Mouse (Mus musculus) gonadal fat pad, adult 2 months (tissue): ENCODE results near the gene Unc5cl. TPM values are rescaled to one million over a fixed set of nuclear protein-coding genes. Genes with fewer than 3 reads are reported as not detected.

Experiments used
- DNase-seq: peaks from one replicate; pipeline ENCODE4 v3.0.0-alpha.2; 2012; ENCODE audit warnings: low read depth
- polyA plus RNA-seq: library from polyadenylated mRNA; depleted of rRNA; stranded (reverse); fragments of >200 nt; gene quantifications from 2 replicates; pipeline ENCODE4 v1.2.3, GENCODE M21; 2012; rRNA removed

The Unc5cl gene
- 1.5 and 1.8 TPM in 2 replicates for polyA plus RNA-seq

DNA sequence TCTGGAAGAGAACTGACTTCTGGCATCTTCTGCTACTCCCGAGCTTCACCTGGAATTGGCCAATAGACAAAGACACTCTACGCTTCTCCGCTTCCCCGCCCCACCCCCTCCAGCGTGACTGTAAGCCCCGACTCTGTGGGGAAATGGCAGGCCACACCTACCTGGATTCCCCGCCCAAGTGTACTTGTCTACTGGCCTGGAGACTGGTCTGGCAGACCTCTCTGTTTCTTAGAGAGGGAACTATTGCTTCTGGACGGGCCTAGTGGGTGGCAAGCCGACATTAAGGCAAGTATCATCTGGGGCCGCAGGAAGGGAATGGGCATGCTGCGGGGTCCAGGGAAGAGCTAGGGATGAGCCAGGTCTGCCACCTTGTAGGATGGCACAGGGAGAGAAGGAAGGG lies at the start of gene Unc5cl:
Unc5cl (plus strand) TSS at position 214 of the 400 bp plus-strand sequence.
- no peak for DNase-seq

DNA sequence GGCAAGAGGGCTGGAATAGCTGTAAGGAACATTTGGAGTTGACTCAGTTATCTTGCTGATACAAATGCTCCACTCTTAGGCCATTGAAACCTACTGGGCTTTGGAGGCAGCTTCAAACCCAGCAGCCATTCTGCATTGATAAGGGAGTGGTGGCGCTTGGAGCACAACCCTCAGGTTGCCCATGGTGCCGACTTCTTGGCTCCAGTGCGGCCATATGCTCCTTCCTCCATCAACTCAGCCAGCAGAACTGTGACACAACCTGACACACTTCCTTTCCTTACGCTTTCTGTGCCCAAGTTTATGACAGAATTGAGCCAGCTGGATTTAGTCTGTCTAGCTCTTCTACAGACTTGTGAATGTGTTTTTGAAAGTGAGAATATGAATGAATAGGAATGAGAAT lies 47.5 kb upstream of the Unc5cl start:
- no peak for DNase-seq

GRCm38 (mm10) chr17:48407910-48408525 lies 46.7 kb upstream of the Unc5cl start:
- no peak for DNase-seq

- DNase-seq, result no peak
Observed at GRCm38 (mm10) chr17:48408526-48409291, 46.0 kb upstream of the Unc5cl start.

GRCm38 (mm10) chr17:48409380-48410298 lies 45.1 kb upstream of the Unc5cl start, which contains the start of the genes Nfya and Oard1:
Gene Nfya, minus strand, starts transcription at chr17:48409906.
Gene Oard1, plus strand, starts transcription at chr17:48410014.
- DNase-seq, result peak; percentile 87

- DNase-seq, result no peak
Observed at GRCm38 (mm10) chr17:48410299-48410785, 44.4 kb upstream of the Unc5cl start.

- no peak for DNase-seq
Observed at GRCm38 (mm10) chr17:48411241-48411640, 43.5 kb upstream of the Unc5cl start.

DNA sequence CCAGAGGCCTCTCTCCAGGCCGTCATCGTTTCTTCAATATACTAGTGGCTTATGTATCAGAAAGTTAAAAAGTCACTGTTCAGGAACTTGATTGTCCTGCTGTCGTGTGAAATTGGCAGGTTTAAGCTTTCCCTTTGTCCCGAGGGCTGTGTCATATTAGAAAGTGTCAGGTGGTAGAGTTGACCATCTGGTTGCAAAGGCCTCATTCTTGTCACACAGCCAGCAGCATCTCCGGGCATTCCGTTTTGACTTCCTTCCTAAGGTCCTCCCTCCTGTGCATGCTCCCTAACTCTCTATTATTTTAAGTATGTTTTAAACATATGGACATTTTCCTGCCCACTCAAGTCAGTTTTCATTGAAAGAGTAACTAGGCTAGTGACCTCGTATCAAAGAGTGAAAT lies 38.7 kb upstream of the Unc5cl start:
- no peak for DNase-seq

DNA sequence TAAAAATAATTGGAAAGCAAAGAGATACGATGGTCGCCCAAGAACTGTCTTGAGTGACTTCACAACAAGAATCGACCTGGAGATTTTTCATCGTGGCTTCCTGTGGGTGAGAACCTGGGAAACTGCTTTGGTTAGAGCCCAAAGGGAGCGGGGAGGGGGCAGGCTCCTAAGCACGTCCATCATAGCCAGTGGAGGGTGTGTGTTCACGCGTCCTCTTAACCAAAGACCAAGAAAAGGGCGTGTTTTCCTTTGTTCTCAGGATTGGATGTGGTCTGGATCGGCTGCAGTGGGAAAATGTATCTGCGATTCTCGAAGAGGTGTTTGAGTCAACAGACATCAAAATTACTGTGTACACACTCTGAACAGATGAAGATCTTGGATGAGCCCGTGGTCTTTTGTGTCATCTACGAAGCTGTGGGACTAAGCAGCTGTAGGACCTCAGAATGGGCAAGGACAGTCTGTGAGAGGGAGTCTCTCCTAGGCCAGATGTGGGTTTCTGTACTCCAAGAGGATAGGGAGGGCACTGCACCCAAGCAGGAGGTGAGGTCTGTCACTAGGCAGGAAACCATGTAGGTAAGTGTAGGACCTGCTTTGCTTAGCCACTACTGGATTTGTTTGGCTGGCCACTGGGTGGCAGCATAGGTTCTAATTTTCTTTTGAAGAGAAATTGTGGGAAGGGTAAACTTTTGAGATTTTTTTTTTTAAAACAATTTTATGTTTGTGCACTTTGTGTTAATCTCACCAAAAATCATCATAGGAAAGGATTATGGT lies 38.1 kb upstream of the Unc5cl start:
- no peak for DNase-seq

DNA sequence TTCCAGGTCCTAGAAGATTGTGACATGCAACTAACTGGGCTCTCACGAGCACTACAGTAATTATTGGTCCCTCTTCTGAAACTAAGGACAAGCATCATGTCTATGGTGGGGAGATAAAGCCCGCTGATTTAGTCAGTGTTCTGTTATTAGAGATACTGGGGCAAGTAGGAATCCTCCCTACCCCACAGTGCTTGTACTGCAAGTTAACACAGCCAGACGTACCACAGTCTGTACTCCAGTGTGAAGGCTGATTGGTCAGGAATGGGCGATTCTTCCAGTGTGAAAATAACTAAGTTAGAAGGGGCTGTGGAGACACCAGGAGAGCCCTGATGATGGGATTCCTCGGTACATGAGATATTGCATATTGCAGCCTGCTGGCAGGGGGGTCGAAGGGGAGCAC lies 37.2 kb upstream of the Unc5cl start:
- no peak for DNase-seq

- DNase-seq, result no peak
Observed at GRCm38 (mm10) chr17:48418174-48418573, 36.5 kb upstream of the Unc5cl start.

GRCm38 (mm10) chr17:48418781-48419180 lies 35.9 kb upstream of the Unc5cl start:
- no peak for DNase-seq

- DNase-seq, result no peak
Observed at GRCm38 (mm10) chr17:48419571-48419970, 35.1 kb upstream of the Unc5cl start.

DNA sequence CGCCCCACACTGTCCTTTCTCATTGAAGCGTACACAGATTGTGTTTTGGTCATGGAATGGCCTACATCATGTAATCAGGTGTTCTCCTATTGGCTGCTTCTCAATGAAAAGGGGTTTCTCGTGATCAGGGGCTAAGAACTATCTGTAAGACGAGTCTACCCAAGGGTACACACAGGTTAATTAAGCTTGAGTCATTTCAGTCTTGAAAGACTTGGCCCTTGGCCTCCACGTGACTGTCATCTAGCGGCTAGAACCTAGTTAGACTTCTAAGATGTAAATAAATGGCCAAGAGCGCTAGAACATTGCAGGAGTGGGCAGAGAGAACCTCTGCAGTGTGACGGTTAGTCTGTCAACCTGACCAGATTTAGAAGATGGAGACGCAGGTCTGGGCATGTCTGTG lies 30.5 kb upstream of the Unc5cl start:
- DNase-seq, result no peak

DNA sequence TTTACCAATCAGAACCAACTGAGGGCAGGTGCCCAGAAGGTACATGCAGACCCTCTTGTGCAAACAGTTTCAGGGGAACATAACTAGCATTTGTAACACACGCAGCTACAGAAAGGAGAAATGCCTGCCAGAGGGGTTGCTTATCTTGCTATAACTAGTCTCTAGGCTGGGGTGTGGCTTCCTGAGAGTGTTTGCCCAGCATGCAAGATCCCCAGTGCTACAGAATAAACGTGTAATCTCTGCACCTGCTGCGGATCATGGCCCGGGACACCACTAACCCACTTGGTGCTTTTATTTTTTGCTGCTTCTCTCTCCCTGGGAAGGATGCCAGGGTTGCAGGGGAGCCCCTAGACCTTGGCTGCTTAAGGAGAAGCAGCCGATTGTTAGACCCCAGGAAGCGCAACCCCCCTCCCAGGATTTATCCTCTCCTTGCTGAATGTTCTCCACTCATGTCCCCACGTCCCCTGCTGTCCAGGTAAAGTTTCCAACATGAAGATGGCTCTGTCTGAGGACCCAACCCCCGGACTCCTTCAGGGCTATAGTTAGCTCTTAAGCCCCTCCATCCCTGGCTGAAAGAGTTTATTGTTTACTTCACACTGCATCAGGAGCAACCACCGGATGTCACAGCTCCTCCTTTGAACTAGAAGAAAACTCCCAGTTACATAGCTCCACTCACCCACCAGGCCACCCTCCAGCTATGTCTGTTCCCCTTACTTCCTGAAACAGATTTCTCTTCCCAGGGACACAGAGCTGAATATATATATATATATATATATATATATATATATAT lies 28.7 kb upstream of the Unc5cl start:
- no peak for DNase-seq

- no peak for DNase-seq
Observed at GRCm38 (mm10) chr17:48426991-48427750, 27.5 kb upstream of the Unc5cl start.

GRCm38 (mm10) chr17:48427852-48428530 lies 26.7 kb upstream of the Unc5cl start:
- DNase-seq, result no peak

GRCm38 (mm10) chr17:48430394-48430793 lies 24.3 kb upstream of the Unc5cl start:
- no peak for DNase-seq

GRCm38 (mm10) chr17:48431054-48431453 lies 23.6 kb upstream of the Unc5cl start:
- no peak for DNase-seq
